Mouse (Mus musculus) small intestine, adult 2 months (tissue): ENCODE data around the gene Recql5.

Experiments
- CTCF ChIP-seq: fragments of 200-500 bp; IDR thresholded peaks from 2 replicates; pipeline ENCODE4 v1.5.1; 2012; ENCODE audit warnings: low read depth, mild to moderate bottlenecking, control low read depth, inconsistent platforms, low read length, moderate library complexity, mixed read lengths; ENCODE audit not compliant: insufficient replicate concordance, insufficient read length; ENCODE audit errors: extremely low read depth
- POLR2A ChIP-seq: fragments of 200-500 bp; IDR thresholded peaks from 2 replicates; pipeline ENCODE4 v1.6.1; 2012; ENCODE audit warnings: low read depth, mild to moderate bottlenecking, control low read depth, inconsistent platforms, low read length, moderate library complexity

- TF ChIP-seq CTCF = no peak
- TF ChIP-seq POLR2A = no peak
These were observed 22.1 kb downstream of the Recql5 start for GRCm38 (mm10) chr11:115911134-115911561.
